Mouse (Mus musculus): Measurements from ENCODE around the gene Fads3.

- TF ChIP-seq CTCF (IDR thresholded peaks at IDR 0.05; ENCODE audit: insufficient read depth, low read length) (no peak), POLR2A (IDR thresholded peaks at IDR 0.05; ENCODE audit: borderline replicate concordance, extremely low read depth, low read depth, low read length) (peak; percentile 92; the same call in 1 of the 2 replicates)
Observed at GRCm38 (mm10) chr19:10101341-10102053, 60.1 kb downstream of the Fads3 start, which contains the start of gene Fads2.
